Mouse (Mus musculus): Measurements from ENCODE around the gene Plcl2.

The Plcl2 gene

GRCm38 (mm10) chr17:50499091-50499790, 10.0 kb upstream of the Plcl2 start:
- no peak for DNase-seq (ENCODE audit: low read depth, low spot score)

GRCm38 (mm10) chr17:50500806-50501205, 8.4 kb upstream of the Plcl2 start:
- DNase-seq (ENCODE audit: low read depth, low spot score): no peak

GRCm38 (mm10) chr17:50503075-50503474, 6.1 kb upstream of the Plcl2 start:
- no peak for DNase-seq (ENCODE audit: low read depth, low spot score)

- no peak for DNase-seq (ENCODE audit: low read depth, low spot score)
Measured at GRCm38 (mm10) chr17:50504070-50504846, 4.9 kb upstream of the Plcl2 start.

- no peak for DNase-seq (ENCODE audit: low read depth, low spot score)
Measured at GRCm38 (mm10) chr17:50505910-50506634, 3.1 kb upstream of the Plcl2 start.

- no peak for DNase-seq (ENCODE audit: low read depth, low spot score)
Measured at GRCm38 (mm10) chr17:50506861-50507321, 2.3 kb upstream of the Plcl2 start.

GRCm38 (mm10) chr17:50508055-50508774, 988 bp upstream of the Plcl2 start:
- DNase-seq (ENCODE audit: low read depth, low spot score): peak; percentile 51

GRCm38 (mm10) chr17:50508775-50509250, 390 bp upstream of the Plcl2 start:
- peak; percentile 71 for DNase-seq (ENCODE audit: low read depth, low spot score)

- no peak for DNase-seq (ENCODE audit: low read depth, low spot score)
Measured at GRCm38 (mm10) chr17:50510279-50510678, 1.1 kb downstream of the Plcl2 start.

- no peak for DNase-seq (ENCODE audit: low read depth, low spot score)
Measured at GRCm38 (mm10) chr17:50510741-50511140, 1.5 kb downstream of the Plcl2 start.

GRCm38 (mm10) chr17:50512222-50512621, 3.0 kb downstream of the Plcl2 start:
- no peak for DNase-seq (ENCODE audit: low read depth, low spot score)

GRCm38 (mm10) chr17:50512841-50513240, 3.6 kb downstream of the Plcl2 start:
- DNase-seq (ENCODE audit: low read depth, low spot score): no peak

GRCm38 (mm10) chr17:50513376-50513775, 4.2 kb downstream of the Plcl2 start:
- DNase-seq (ENCODE audit: low read depth, low spot score): no peak

- no peak for DNase-seq (ENCODE audit: low read depth, low spot score)
Measured at GRCm38 (mm10) chr17:50514012-50514411, 4.8 kb downstream of the Plcl2 start.

GRCm38 (mm10) chr17:50515926-50516325, 6.7 kb downstream of the Plcl2 start:
- no peak for DNase-seq (ENCODE audit: low read depth, low spot score)

GRCm38 (mm10) chr17:50517781-50518415, 8.7 kb downstream of the Plcl2 start:
- DNase-seq (ENCODE audit: low read depth, low spot score): no peak

GRCm38 (mm10) chr17:50519588-50519987, 10.4 kb downstream of the Plcl2 start:
- no peak for DNase-seq (ENCODE audit: low read depth, low spot score)

- no peak for DNase-seq (ENCODE audit: low read depth, low spot score)
Measured at GRCm38 (mm10) chr17:50522473-50523083, 13.4 kb downstream of the Plcl2 start.

GRCm38 (mm10) chr17:50524970-50525369, 15.8 kb downstream of the Plcl2 start:
- peak; percentile 85 for DNase-seq (ENCODE audit: low read depth, low spot score)

GRCm38 (mm10) chr17:50525821-50526220, 16.6 kb downstream of the Plcl2 start:
- DNase-seq (ENCODE audit: low read depth, low spot score): peak; percentile 72

Measured in brain, adult 2 months (tissue).